Mouse (Mus musculus) urinary bladder, postnatal 4 days (tissue): Measurements from ENCODE around the gene Gm37419.

Experiments
- DNase-seq, 2 experiments: peaks; one replicate each; pipeline ENCODE4 v3.0.0; 2021 to 2022; ENCODE audit warnings: low spot score in 2 of 2

Gene Gm37419

GRCm38 (mm10) chr16:23997228-23997627, 8.9 kb downstream of the Gm37419 start:
- no peak for DNase-seq

DNA sequence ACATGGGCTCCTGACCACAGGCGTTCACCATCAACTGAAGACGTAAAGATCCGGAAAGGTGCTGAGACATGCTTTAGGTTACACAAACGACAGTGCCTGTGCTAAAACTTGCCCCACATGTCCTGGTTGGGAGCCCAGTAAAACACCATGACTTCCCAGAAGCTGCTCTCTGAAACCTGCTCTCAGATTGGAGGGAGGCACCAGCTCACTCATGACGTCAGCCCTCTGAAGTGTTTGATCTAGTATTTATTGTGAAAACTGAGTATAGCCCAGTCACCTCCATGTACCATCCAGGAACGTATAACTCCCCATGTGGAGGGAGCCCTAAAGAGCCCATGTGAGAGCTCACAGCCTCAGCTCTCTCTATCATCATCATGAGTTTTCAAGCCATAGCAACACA, 9.6 kb downstream of the Gm37419 start:
- no peak for DNase-seq

DNA sequence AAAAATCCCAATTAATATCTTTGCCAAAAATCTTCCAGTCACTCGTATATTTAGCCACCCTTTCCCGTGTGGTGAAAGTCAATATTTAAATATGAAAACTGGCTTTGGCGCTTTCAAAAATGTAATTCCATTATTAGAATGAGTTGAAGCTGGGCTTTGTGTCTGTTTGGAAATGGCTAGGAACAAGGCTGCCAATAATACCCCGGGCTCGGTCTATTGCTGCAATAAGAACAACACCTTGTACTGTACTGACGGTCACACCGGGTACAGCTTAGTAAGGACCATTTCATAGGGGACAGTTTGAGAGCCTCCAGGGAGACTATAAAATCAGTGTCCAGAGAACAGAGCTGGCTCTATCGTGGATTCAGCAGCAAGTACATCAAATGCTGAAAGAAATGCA, 17.6 kb downstream of the Gm37419 start:
- no peak for DNase-seq

- no peak for DNase-seq
Observed at GRCm38 (mm10) chr16:24009891-24010290, 21.6 kb downstream of the Gm37419 start.

DNA sequence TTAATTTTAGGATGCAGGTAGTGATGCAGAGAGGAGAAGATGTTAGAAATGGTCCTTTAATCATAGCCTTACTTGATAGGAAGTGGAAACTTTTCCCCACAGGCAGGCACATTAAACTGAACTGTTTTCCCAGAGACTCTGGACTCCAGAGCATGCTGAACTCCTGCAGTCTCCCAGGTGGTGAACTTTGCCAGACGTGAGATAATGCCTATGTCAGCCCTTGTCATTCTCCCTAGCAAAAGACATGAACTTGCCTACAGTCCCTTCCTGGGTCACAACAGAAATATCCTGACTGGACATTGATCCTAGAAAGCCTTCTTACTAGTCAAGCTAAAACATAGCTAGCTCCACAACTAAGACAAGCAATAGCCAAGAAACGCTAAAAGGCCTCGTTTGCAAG, 23.0 kb downstream of the Gm37419 start:
- DNase-seq = no peak

- DNase-seq = no peak
Observed at GRCm38 (mm10) chr16:24012066-24012465, 23.8 kb downstream of the Gm37419 start.

DNA sequence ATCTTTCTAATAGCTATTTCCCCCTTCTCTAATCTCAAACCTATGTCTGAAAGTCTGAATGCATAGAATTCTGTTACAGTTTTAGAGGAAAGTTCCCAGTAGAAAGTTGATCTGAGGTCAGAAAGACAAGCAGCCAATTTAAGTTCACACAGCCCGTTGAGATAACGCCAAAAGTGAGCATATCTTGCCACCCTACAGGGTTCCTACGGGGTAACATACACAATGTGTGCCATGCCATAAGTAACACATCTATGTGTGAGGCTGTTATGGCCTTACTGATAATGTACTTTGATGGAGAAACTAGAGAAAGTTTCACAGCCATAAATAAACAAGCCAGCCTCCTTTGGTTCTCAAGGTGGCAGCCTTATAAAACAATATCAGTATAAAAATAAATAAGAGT, 26.1 kb downstream of the Gm37419 start:
- DNase-seq = no peak

DNA sequence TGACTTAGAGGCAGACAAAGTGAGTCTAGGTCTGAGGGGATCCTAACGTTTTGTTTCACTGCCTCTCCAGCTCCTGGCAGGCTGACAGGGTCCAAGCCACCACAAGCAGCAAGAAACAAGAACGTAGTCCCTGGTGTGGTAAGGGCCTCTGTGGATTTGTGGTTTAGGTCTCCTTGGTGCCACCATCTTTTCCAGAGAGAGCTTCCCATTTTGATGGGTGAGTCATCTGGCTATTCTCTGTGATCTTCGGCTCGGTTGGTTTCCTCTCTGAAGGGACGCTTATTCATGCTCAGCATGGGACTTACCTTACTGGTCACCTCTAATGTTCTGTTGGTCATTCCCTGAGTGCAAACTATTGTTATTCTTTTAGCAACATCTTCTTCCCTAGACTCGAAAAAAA, 28.0 kb downstream of the Gm37419 start:
- DNase-seq = no peak

- no peak for DNase-seq
Observed at GRCm38 (mm10) chr16:24016742-24017141, 28.5 kb downstream of the Gm37419 start.

DNA sequence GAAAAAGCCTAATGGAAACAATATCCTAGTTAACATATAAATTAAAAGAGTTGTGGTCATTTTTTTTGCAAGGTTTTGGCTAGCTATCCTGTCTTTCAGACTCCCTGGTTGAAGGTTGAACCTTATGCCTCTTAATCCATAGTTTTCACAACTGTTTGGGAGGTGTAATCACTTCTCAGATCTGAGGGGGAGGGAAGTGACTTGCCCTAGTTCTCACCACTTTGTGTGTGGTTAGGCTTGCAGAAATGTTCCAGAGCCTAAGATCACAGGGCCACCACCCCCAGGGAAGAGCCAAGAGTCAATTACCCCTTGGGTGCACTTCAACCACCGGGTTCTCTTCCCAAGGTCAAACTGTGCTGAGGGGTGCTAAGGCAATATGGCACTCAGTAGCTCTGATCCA, 33.4 kb downstream of the Gm37419 start:
- DNase-seq = no peak

DNA sequence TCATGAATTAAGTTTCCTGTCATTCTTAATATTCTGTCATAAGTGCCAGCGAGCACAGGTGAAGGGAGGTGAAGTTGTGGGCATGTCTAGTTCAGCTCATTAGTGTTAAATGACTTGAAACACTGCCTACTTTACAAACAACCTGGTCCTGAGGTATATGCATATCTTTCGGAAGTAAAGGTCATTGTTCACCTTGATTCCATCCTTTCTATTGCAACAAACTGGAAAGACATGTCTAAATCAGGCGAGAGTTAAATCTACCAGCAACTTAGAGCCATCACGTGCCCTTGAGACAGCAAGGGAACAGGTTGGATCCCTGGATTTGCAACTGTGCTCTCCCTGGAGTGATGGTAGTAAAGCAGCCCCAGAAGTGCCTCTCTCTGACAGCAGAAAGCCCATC, 34.3 kb downstream of the Gm37419 start:
- DNase-seq = no peak

GRCm38 (mm10) chr16:24025442-24025841, 37.2 kb downstream of the Gm37419 start:
- DNase-seq = no peak

DNA sequence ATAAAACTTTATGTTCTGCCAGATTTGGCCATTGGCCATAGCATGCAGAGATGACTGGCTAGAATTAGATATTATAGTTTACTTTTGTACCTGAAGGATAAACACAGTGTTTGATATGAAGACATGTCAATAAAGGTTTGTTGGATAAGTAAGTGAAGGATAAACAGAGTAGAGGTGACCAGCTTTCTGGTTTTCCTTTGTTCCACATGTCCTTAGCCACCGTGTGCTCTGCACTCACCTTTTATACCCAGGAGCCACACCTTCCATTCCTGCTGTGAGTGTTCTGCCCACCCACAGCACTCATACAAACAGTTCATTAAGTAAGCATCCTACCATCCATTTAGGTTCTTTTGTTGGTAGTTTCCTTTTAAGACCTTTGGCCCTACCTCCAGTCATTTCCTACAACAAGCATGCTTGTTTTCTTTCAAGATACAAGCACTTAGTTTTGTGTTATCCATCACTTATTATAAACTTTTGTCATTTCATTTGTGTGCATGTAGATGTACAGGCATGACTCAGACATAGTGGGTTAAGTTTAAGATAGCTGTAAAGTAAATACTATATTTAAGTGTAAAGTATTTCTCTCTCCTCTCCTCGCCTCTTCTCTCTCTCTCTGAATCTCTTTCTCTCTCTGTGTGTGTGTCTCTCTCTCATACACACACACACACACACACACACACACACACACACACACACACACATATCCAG, 41.8 kb downstream of the Gm37419 start:
- no peak for DNase-seq

- DNase-seq = no peak
Observed at GRCm38 (mm10) chr16:24033259-24033658, 45.0 kb downstream of the Gm37419 start.

- DNase-seq = no peak
Observed at GRCm38 (mm10) chr16:24034450-24034849, 46.2 kb downstream of the Gm37419 start.

- no peak for DNase-seq
Observed at GRCm38 (mm10) chr16:24035767-24036166, 47.5 kb downstream of the Gm37419 start.

GRCm38 (mm10) chr16:24036398-24036797, 48.1 kb downstream of the Gm37419 start:
- DNase-seq = no peak
